Mouse (Mus musculus): ENCODE data around the gene Lix1.
A peak's percentile ranks its signal among the peaks of the same experiment; 100 is the strongest.

The Lix1 gene

GRCm38 (mm10) chr17:17402222-17403004 is at the start of gene Lix1:
Lix1 (plus strand) TSS chr17:17402672.
- DNase-seq, result peak; percentile 19

GRCm38 (mm10) chr17:17373550-17373917 is 28.9 kb upstream of the Lix1 start:
- no peak for DNase-seq

GRCm38 (mm10) chr17:17373918-17374910 is 28.3 kb upstream of the Lix1 start, which contains the start of gene Riok2:
Riok2 (plus strand) TSS chr17:17374309.
- DNase-seq, result peak; percentile 96

GRCm38 (mm10) chr17:17375581-17375980 is 26.9 kb upstream of the Lix1 start:
- no peak for DNase-seq

GRCm38 (mm10) chr17:17383703-17384102 is 18.8 kb upstream of the Lix1 start:
- no peak for DNase-seq

GRCm38 (mm10) chr17:17384502-17384901 is 18.0 kb upstream of the Lix1 start:
- no peak for DNase-seq

- DNase-seq, result no peak
Measured at GRCm38 (mm10) chr17:17386117-17386516, 16.4 kb upstream of the Lix1 start.

GRCm38 (mm10) chr17:17391823-17392222 is 10.6 kb upstream of the Lix1 start:
- DNase-seq, result no peak

- peak; percentile 13 for DNase-seq
Measured at GRCm38 (mm10) chr17:17392863-17393262, 9.6 kb upstream of the Lix1 start.

GRCm38 (mm10) chr17:17393300-17393699 is 9.2 kb upstream of the Lix1 start:
- no peak for DNase-seq

GRCm38 (mm10) chr17:17394336-17394735 is 8.1 kb upstream of the Lix1 start:
- DNase-seq, result peak; percentile 83

- no peak for DNase-seq
Measured at GRCm38 (mm10) chr17:17396869-17397268, 5.6 kb upstream of the Lix1 start.

GRCm38 (mm10) chr17:17398664-17399063 is 3.8 kb upstream of the Lix1 start:
- no peak for DNase-seq

GRCm38 (mm10) chr17:17403038-17403437 is 566 bp downstream of the Lix1 start:
- no peak for DNase-seq

GRCm38 (mm10) chr17:17403578-17404112 is 1.2 kb downstream of the Lix1 start:
- DNase-seq, result no peak

GRCm38 (mm10) chr17:17404811-17405544 is 2.5 kb downstream of the Lix1 start:
- peak; percentile 29 for DNase-seq

GRCm38 (mm10) chr17:17405606-17406005 is 3.1 kb downstream of the Lix1 start:
- no peak for DNase-seq

- DNase-seq, result no peak
Measured at GRCm38 (mm10) chr17:17408137-17408536, 5.7 kb downstream of the Lix1 start.

- no peak for DNase-seq
Measured at GRCm38 (mm10) chr17:17408720-17409478, 6.4 kb downstream of the Lix1 start.

GRCm38 (mm10) chr17:17409601-17410000 is 7.1 kb downstream of the Lix1 start:
- DNase-seq, result no peak

GRCm38 (mm10) chr17:17411443-17411842 is 9.0 kb downstream of the Lix1 start:
- DNase-seq, result no peak

GRCm38 (mm10) chr17:17412176-17412575 is 9.7 kb downstream of the Lix1 start:
- DNase-seq, result no peak
